Mouse (Mus musculus) cerebellum, adult 18-20 months (tissue): ENCODE measurements around the gene Adam33.
A peak's percentile ranks its signal among the peaks of the same experiment; 100 is the strongest.
"Not testable (repeated sequence)": the region's sequence is repeated elsewhere in the genome, so short reads cannot be mapped to it uniquely, and the experiment has no call there.

Experiments used
- DNase-seq, 2 experiments: peaks; one replicate each; pipeline ENCODE4 v3.0.0; 2021

The Adam33 gene

GRCm38 (mm10) chr2:131055631-131056030 lies 8.0 kb downstream of the Adam33 start:
- DNase-seq: peak; percentile 10 to 15

- DNase-seq: no peak
Observed at GRCm38 (mm10) chr2:131054646-131055264, 8.9 kb downstream of the Adam33 start.

- DNase-seq: no peak
Observed at GRCm38 (mm10) chr2:131053851-131054645, 9.6 kb downstream of the Adam33 start.

GRCm38 (mm10) chr2:131052862-131053418 lies 10.7 kb downstream of the Adam33 start:
- no peak for DNase-seq

- DNase-seq: no peak
Observed at GRCm38 (mm10) chr2:131052043-131052442, 11.6 kb downstream of the Adam33 start.

GRCm38 (mm10) chr2:131046025-131046424 lies 17.6 kb downstream of the Adam33 start:
- DNase-seq: no peak

GRCm38 (mm10) chr2:131044989-131045720 lies 18.5 kb downstream of the Adam33 start:
- DNase-seq: no peak

GRCm38 (mm10) chr2:131044354-131044852 lies 19.2 kb downstream of the Adam33 start:
- DNase-seq: no peak

- DNase-seq: no peak
Observed at GRCm38 (mm10) chr2:131042988-131043387, 20.6 kb downstream of the Adam33 start, which contains the start of gene Gfra4. Gene Gfra4, minus strand, starts transcription at chr2:131043088.

GRCm38 (mm10) chr2:131040854-131041825 lies 22.5 kb downstream of the Adam33 start:
- DNase-seq: peak; percentile 37 to 66

GRCm38 (mm10) chr2:131038675-131039074 lies 24.9 kb downstream of the Adam33 start:
- DNase-seq: no peak

- DNase-seq: no peak
Observed at GRCm38 (mm10) chr2:131038197-131038596, 25.4 kb downstream of the Adam33 start.

- DNase-seq: no peak
Observed at GRCm38 (mm10) chr2:131037226-131037990, 26.2 kb downstream of the Adam33 start.

GRCm38 (mm10) chr2:131036757-131037156 lies 26.9 kb downstream of the Adam33 start:
- DNase-seq: no peak

- no peak for DNase-seq
Observed at GRCm38 (mm10) chr2:131036343-131036742, 27.3 kb downstream of the Adam33 start.

GRCm38 (mm10) chr2:131031406-131031805 lies 32.2 kb downstream of the Adam33 start:
- DNase-seq: not testable (repeated sequence)

GRCm38 (mm10) chr2:131030998-131031397 lies 32.6 kb downstream of the Adam33 start:
- no peak for DNase-seq

GRCm38 (mm10) chr2:131030561-131030960 lies 33.1 kb downstream of the Adam33 start:
- no peak for DNase-seq

- DNase-seq: no peak
Observed at GRCm38 (mm10) chr2:131029065-131029935, 34.3 kb downstream of the Adam33 start.

GRCm38 (mm10) chr2:131026941-131027340 lies 36.7 kb downstream of the Adam33 start:
- DNase-seq: no peak
